Mouse (Mus musculus) B cell, adult 62 days (primary cell): ENCODE data around the gene Runx1. TPM values are rescaled to one million over a fixed set of nuclear protein-coding genes. Genes with fewer than 3 reads are reported as not detected.

ENCODE experiments used
- total RNA-seq: library from RNA; stranded (reverse); gene quantifications from 4 replicates; pipeline ENCODE4 v1.2.4, GENCODE M21; 2023

The Runx1 gene
- total RNA-seq = 175 to 212 TPM (median 202 TPM) in 4 replicates

GRCm38 (mm10) chr16:92825908-92826650 is at the start of gene Runx1:
Gene Runx1, minus strand, starts transcription at chr16:92826149.

